Mouse (Mus musculus) erythroblast, embryonic 14.5 days (primary cell): ENCODE data around the gene A930009A15Rik.

Experiments used
- GATA1 ChIP-seq: IDR thresholded peaks from 2 replicates; pipeline ENCODE4 v1.6.1; 2012; ENCODE audit warnings: low read length, inconsistent platforms, mixed read lengths
- TAL1 ChIP-seq: IDR thresholded peaks from 3 replicates; pipeline ENCODE4 v1.6.1; 2012; ENCODE audit warnings: low read length, inconsistent platforms, mixed read lengths

- TF ChIP-seq TAL1 (no peak), GATA1 (no peak)
These were observed 23.4 kb downstream of the A930009A15Rik start for GRCm38 (mm10) chr10:115593221-115593620.
